In genomic region chr3:152556435-152556834, GRCm38 (mm10) we compare ENCODE assay signal across 12 mouse cellular contexts.
DNase-seq lines count a peak whose midpoint lies in the region; ATAC-seq and TF ChIP-seq lines count a peak whose summit lies in the region.
"Had no signal": no experiment of that assay in that cellular context is flagged by ENCODE, and none has a peak within 500 bp of the region (broad histone marks: within the 10 kb centered on the region; RNA-seq: fewer than 3 reads in every experiment).

No protein-coding gene starts in this region.

- H3K4me3 ChIP-seq in lung, embryonic 14.5 days (ENCODE audit: low read depth, low read length): no peak overlapping the region
- no peak overlapping the region for H3K4me3 ChIP-seq in lung, adult 2 months (replicated peaks; ENCODE audit: extremely low read depth, low read depth, low read length)
- H3K4me3 ChIP-seq: megakaryocyte, embryonic 14.5 days had no signal

- no peaks in the 10 kb centered on the region for H3K9me3 ChIP-seq in lung, embryonic 14.5 days (ENCODE audit: low read depth, low read length)
- H3K9me3 ChIP-seq: megakaryocyte, embryonic 14.5 days had no signal

- ATAC-seq in lung, embryonic 14.5 days (ENCODE audit: insufficient read depth): no peak
- ATAC-seq in megakaryocyte, adult 5-6 weeks (ENCODE audit: poor library complexity, severe bottlenecking): no peak
- ATAC-seq: hindbrain, postnatal 0 days had no signal

- no peaks in the 10 kb centered on the region for H3K36me3 ChIP-seq in lung, embryonic 14.5 days (ENCODE audit: insufficient read depth)

- no peak overlapping the region for H3K4me2 ChIP-seq in lung, embryonic 14.5 days

- no peak overlapping the region for H3K27ac ChIP-seq in lung, embryonic 14.5 days (ENCODE audit: low read depth)
- H3K27ac ChIP-seq: hindbrain, postnatal 0 days had no signal

- no peak for TF ChIP-seq CTCF in lung, embryonic 14.5 days (IDR thresholded peaks at IDR 0.05; ENCODE audit: low read depth)
- no peak for TF ChIP-seq CTCF in lung, adult 2 months (IDR thresholded peaks at IDR 0.05; ENCODE audit: insufficient read depth, low read length)

- H3K9ac ChIP-seq in lung, embryonic 14.5 days: no peak overlapping the region

- H3K4me1 ChIP-seq in lung, embryonic 14.5 days (ENCODE audit: insufficient read depth): peaks cover 6% of the 10 kb centered on the region
- H3K4me1 ChIP-seq in lung, adult 2 months (ENCODE audit: control insufficient read depth, insufficient read depth, low read length): no peaks in the 10 kb centered on the region

- DNase-seq in heart, postnatal 10 days: peak; percentile 18 to 27
- no peak for DNase-seq in heart, adult 9 months (ENCODE audit: low spot score in 2 of 2)
- DNase-seq in lung, embryonic 14.5 days: peak; percentile 34
- DNase-seq in lung, adult 2 months: no peak
- DNase-seq in NIH3T3 (ENCODE audit: low read depth): peak; percentile 82
- DNase-seq in fibroblast of lung, adult 2 months (ENCODE audit: low read depth): peak; percentile 47
- DNase-seq: adrenal gland, postnatal 10 days; cerebellum, adult 9-10 months; retina, postnatal 1 day had no signal

- intact Hi-C loops in heart, postnatal 10 days (cut with DNase I): no loop called here

- no peak for TF ChIP-seq POLR2A in lung, adult 2 months (IDR thresholded peaks at IDR 0.05; ENCODE audit: borderline replicate concordance, extremely low read depth, low read depth, low read length)

- WGBS in lung, embryonic 14.5 days: 35% methylated on average over 3 of the region's 4 CpGs
- 25% methylated on average over 3 of the region's 4 CpGs for WGBS in lung, adult 2 months

- H3K27me3 ChIP-seq in lung, embryonic 14.5 days (ENCODE audit: insufficient read depth, low read length): no peaks in the 10 kb centered on the region
- H3K27me3 ChIP-seq: megakaryocyte, embryonic 14.5 days had no signal

Comparison
In these comparisons a context has a peak if more than half of its experiments do, and no peak if none do; other contexts are left out.
1. DNase-seq: peak in heart, postnatal 10 days (2 of 2), lung, embryonic 14.5 days (single experiment), NIH3T3 (single experiment) and fibroblast of lung, adult 2 months (single experiment); none in heart, adult 9 months (0 of 2) and lung, adult 2 months (single experiment).